Mouse (Mus musculus) forebrain, embryonic 14.5 days (tissue): Measurements from ENCODE around the gene Zdhhc11. TPM values are rescaled to one million over a fixed set of nuclear protein-coding genes. Genes with fewer than 3 reads are reported as not detected.
"Not testable (repeated sequence)": the region's sequence is repeated elsewhere in the genome, so short reads cannot be mapped to it uniquely, and the experiment has no call there.

ENCODE experiments used
- ATAC-seq: fragments of 200-750 bp; cut with Nextera tagmentation; 2 replicates; pipeline ENCODE4 v1.8.0; 2017; ENCODE audit warnings: mild to moderate bottlenecking, moderate library complexity
- DNase-seq: peaks from one replicate; pipeline ENCODE4 v3.0.0-alpha.2; 2015; ENCODE audit warnings: low spot score
- H3K27ac ChIP-seq: fragments of 300-500 bp; sonication (generic); 2 replicates; pipeline ENCODE4 v1.5.1; 2014; ENCODE audit warnings: low read depth, mild to moderate bottlenecking, control low read depth, low read length, moderate library complexity
- H3K27me3 ChIP-seq: fragments of 300-500 bp; sonication (generic); replicated peaks from 2 replicates; pipeline ENCODE4 v1.6.1; 2014; ENCODE audit warnings: low read length, control low read depth, mixed read lengths; ENCODE audit not compliant: control insufficient read depth, insufficient read depth
- H3K36me3 ChIP-seq: fragments of 300-500 bp; sonication (generic); 2 replicates; pipeline ENCODE4 v1.6.1; 2014; ENCODE audit warnings: low read length, control low read depth; ENCODE audit not compliant: control insufficient read depth, insufficient read depth
- H3K4me1 ChIP-seq: fragments of 300-500 bp; sonication (generic); 2 replicates; pipeline ENCODE4 v1.6.1; 2014; ENCODE audit warnings: antibody characterized with exemption, low read length, control low read depth; ENCODE audit not compliant: control insufficient read depth, insufficient read depth
- H3K4me2 ChIP-seq: fragments of 300-500 bp; sonication (generic); 2 replicates; pipeline ENCODE4 v1.6.1; 2014; ENCODE audit warnings: mild to moderate bottlenecking, control low read depth, low read length
- H3K4me3 ChIP-seq: fragments of 300-500 bp; sonication (generic); 2 replicates; pipeline ENCODE4 v1.5.1; 2014; ENCODE audit warnings: low read depth, low read length, control low read depth
- H3K9ac ChIP-seq: fragments of 300-500 bp; sonication (generic); 2 replicates; pipeline ENCODE4 v1.6.1; 2014; ENCODE audit warnings: mild to moderate bottlenecking, low read length, control low read depth, moderate library complexity
- H3K9me3 ChIP-seq: fragments of 300-500 bp; sonication (generic); replicated peaks from 2 replicates; pipeline ENCODE4 v1.6.1; 2016; ENCODE audit warnings: low read length, control low read depth, mixed read lengths; ENCODE audit not compliant: control insufficient read depth
- WGBS: fragments of 180-500 bp; shearing (Covaris S2); extraction: QIAGEN DNeasy Blood & Tissue Kit; methylation state at CpG from one replicate; pipeline ENCODE4 v1.1.7; 2014; 5-methylcytosine and 5-hydroxymethylcytosine counted together
- polyA plus RNA-seq: library from polyadenylated mRNA; unstranded; fragments of >200 nt; fragmentation: Nextera tagmentation; extraction: Ambion mirVana; gene quantifications from 2 replicates; pipeline ENCODE4 v1.2.1, GENCODE M21; 2014

Gene Zdhhc11
- polyA plus RNA-seq, 1 experiment from 2014 or later = not detected

DNA sequence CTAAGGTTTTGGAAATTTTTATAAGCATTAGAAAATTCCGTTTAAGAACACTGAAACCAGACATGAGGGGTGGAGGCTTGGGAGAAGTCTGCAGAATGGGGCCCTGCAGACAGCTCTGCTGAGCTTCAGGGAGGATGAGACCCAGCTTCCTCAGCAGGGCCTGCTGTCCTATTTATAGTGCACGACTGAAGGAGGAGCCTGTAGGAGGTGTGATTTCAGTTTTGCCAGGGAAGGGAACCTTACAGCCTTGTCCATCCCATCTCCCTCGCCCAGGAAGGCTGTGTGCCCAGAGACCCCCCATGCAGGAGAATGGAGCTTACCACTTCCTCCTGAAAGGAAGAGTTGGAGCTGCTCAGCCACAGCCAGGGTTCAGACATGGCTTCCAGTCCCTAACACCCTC lies 47.0 kb downstream of the Zdhhc11 start:
- 7% methylated on average over 3 of the region's 3 CpGs for WGBS
- no peaks in the 10 kb centered on the region for H3K36me3 ChIP-seq
- H3K9ac ChIP-seq = peak overlapping the region; percentile 60
- H3K4me1 ChIP-seq = peaks cover 3% of the 10 kb centered on the region; the same call in 1 of the 2 replicates
- no peaks in the 10 kb centered on the region for H3K9me3 ChIP-seq
- DNase-seq (peak; percentile 40), ATAC-seq (peak; percentile 8; the same call in 1 of the 2 replicates)
- H3K27me3 ChIP-seq = 0 out of 2 replicates have a peak, but pooled peaks cover 3% of the 10 kb centered on the region
- peak overlapping the region; percentile 55 for H3K4me3 ChIP-seq
- H3K27ac ChIP-seq = peak overlapping the region; percentile 53; the same call in 1 of the 2 replicates
- peak overlapping the region; percentile 98 for H3K4me2 ChIP-seq

- WGBS = 82% methylated on average over 4 of the region's 4 CpGs
- no peak overlapping the region for H3K9ac ChIP-seq
- H3K4me1 ChIP-seq = no peaks in the 10 kb centered on the region
- DNase-seq (no peak), ATAC-seq (no peak)
- H3K4me3 ChIP-seq = no peak overlapping the region
- H3K9me3 ChIP-seq = no peaks in the 10 kb centered on the region
- no peak overlapping the region for H3K27ac ChIP-seq
- H3K27me3 ChIP-seq = no peaks in the 10 kb centered on the region
- H3K4me2 ChIP-seq = no peak overlapping the region
- H3K36me3 ChIP-seq = no peaks in the 10 kb centered on the region
Observed at GRCm38 (mm10) chr13:74015908-74016307, 52.3 kb downstream of the Zdhhc11 start.

DNA sequence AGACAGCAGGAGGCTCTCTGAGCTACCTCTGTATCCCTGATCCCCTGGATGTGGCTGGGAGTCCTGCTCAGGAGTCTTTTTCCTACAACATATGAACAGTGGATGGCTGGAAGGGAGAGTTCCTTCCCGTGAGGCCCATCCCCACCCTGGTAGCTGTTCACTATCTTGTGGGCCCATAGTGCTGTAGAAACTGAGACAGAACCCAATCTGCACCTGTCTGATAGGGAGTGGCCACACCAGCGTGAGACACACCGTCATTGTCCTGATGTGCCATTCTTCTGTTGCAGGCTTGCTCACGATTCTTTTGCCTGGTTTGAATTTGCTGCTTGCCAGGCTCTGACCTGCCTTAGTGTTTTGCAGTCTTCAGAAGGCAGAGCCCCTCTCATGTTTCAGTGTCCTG lies 53.8 kb downstream of the Zdhhc11 start:
- H3K9ac ChIP-seq = no peak overlapping the region
- H3K27me3 ChIP-seq = no peaks in the 10 kb centered on the region
- DNase-seq = no peak
- WGBS = 74% methylated on average over 4 of the region's 4 CpGs
- no peak overlapping the region for H3K27ac ChIP-seq
- H3K4me2 ChIP-seq = no peak overlapping the region
- no peaks in the 10 kb centered on the region for H3K4me1 ChIP-seq
- no peak overlapping the region for H3K4me3 ChIP-seq
- no peaks in the 10 kb centered on the region for H3K36me3 ChIP-seq
- no peak for ATAC-seq
- H3K9me3 ChIP-seq = no peaks in the 10 kb centered on the region

DNA sequence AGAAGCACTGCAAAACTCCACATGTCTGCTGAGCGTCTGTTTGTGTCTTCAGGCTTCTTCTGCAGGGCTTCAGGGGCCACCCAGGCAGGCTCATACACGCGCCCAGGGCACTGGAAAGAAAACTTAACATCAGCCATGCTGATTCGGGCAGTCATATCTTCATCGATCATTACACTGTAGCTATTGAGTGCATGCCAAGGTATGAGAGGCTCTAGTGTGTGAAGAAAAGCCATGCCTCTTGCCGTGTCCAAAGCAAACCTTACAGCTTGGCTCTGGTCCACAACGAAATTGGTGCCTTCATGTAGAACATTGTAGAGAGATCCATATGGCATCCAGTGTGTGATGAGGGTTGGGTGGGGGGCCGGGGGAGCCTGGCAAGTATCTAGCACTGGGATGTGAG lies 55.4 kb downstream of the Zdhhc11 start:
- 89% methylated on average over 8 of the region's 8 CpGs for WGBS
- H3K4me3 ChIP-seq, H3K36me3 ChIP-seq, H3K9me3 ChIP-seq, ATAC-seq, H3K27me3 ChIP-seq, H3K27ac ChIP-seq, H3K4me1 ChIP-seq, H3K4me2 ChIP-seq, H3K9ac ChIP-seq, DNase-seq: not testable (repeated sequence)

DNA sequence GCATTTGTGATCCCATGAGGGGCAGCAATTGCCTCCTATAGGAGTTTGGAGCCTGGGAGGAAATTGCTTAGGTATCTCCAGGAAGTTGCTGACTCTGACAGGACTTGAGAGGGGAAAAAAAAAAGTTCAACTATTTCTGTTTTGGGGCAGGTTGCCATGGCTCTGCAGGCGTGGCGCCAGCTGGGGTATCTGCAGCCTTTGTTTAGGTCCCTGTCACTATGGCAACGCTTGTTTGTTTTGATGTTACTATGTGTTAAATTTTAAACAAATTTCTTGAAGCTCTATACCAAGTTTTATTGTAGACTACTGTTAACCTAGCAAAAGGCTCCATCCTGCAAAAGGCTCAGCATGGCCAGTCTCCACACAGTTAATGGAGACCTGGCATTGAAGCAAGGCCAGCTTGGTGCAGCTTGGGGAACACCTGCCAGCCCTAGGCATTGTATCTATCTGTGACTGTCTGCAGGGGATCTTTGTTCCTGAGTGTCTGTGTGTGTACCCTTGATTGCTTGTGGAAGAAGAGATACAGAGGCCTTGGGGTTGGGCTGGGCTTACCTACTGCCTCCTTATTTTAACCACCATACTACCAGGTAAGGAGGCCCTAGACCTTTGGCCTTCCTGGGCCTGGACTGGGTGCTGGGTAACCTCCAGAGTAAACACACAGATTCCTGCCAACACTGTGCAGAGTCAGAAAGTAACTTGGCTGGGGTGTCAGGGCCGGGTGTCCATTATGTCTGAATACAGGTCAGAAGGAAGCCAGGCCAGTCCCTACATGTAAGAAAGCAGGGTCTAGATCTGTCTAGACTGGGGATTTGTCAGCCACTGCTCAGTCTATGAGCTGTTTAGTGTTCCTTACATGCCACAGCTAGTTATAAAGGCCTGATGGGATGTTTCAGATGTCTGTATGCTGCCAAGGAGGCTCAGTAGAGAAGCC lies 61.8 kb downstream of the Zdhhc11 start:
- H3K4me1 ChIP-seq = peaks cover 6% of the 10 kb centered on the region; the same call in 1 of the 2 replicates
- no peak overlapping the region for H3K4me2 ChIP-seq
- H3K27me3 ChIP-seq = no peaks in the 10 kb centered on the region
- ATAC-seq (peak; percentile 33; the same call in 1 of the 2 replicates), DNase-seq (peak; percentile 40)
- H3K27ac ChIP-seq = no peak overlapping the region
- H3K4me3 ChIP-seq = no peak overlapping the region
- no peak overlapping the region for H3K9ac ChIP-seq
- 66% methylated on average over 4 of the region's 4 CpGs for WGBS
- H3K36me3 ChIP-seq = no peaks in the 10 kb centered on the region
- H3K9me3 ChIP-seq = no peaks in the 10 kb centered on the region

DNA sequence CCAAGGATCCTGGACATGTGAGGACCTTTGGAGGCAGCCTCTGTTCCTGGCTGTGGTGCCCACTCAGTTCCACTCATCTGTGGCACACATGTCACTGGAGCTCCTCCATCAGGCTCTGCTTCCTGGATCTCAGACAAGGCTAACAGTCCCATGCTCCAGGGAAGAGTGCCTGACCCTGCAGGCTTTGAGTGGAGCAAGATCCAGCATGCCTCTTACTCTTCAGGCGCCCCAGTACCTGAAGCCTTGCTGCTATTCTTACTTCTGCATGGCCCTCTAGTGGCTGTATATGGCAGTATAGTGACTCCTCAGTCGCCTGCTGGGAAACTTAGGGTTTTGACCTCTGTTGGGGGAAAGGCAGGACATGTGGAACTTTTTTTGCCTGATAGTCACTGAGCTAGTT lies 62.6 kb downstream of the Zdhhc11 start:
- Histone ChIP-seq H3K9me3 (no peaks in the 10 kb centered on the region), H3K4me1 (peaks cover 6% of the 10 kb centered on the region; the same call in 1 of the 2 replicates), H3K36me3 (0 out of 2 replicates have a peak, but pooled peaks cover 1% of the 10 kb centered on the region), H3K27ac (no peak overlapping the region), H3K27me3 (no peaks in the 10 kb centered on the region), H3K9ac (no peak overlapping the region), H3K4me3 (no peak overlapping the region), H3K4me2 (no peak overlapping the region)
- 24% methylated on average over 2 of the region's 2 CpGs for WGBS
- DNase-seq = peak; percentile 66
- peak; percentile 82 for ATAC-seq

DNA sequence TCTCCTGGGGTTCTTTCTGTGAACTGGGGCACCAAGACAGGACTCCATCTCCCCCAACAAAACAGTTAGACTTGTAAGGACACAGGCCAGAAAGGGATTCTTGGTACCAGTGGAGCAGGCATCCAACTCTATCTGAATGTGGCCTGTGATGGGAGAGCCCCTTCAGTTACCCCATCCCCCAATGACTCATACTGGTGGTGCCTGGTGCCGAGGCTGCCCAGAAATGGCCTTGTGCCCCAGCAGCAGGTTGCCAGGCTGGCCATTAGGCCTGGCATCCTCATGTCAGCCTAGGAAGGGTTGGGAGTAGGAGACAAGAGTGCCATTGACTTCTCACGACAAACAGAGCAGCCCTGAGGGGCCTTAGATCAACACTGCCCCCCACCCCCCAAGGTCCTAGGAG lies 64.5 kb downstream of the Zdhhc11 start:
- Histone ChIP-seq H3K9ac (no peak overlapping the region), H3K4me3 (no peak overlapping the region), H3K36me3 (0 out of 2 replicates have a peak, but pooled peaks cover 12% of the 10 kb centered on the region), H3K9me3 (no peaks in the 10 kb centered on the region), H3K27me3 (no peaks in the 10 kb centered on the region), H3K27ac (no peak overlapping the region), H3K4me2 (no peak overlapping the region), H3K4me1 (peaks cover 6% of the 10 kb centered on the region; the same call in 1 of the 2 replicates)
- DNase-seq = no peak
- ATAC-seq = no peak
- 77% methylated on average over 2 of the region's 2 CpGs for WGBS

DNA sequence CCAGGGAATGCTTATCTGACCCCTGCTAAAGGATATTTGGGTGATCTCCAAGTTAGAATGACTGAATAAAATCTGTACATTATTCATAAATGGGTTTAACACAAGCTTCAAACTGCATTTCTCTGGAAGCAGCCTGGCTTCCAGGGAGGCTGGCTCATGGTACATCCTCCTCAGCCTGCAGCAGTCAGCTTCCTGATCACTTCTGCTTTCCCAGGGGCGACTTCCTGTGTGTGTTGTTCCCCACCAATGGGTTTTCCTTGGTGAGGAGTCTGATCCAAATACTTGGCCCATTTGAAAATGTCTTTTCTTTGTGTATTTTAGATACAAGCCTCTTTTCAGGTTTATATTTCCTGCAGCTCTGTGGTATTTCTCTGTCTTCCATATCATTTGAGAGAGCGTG lies 65.4 kb downstream of the Zdhhc11 start:
- WGBS = 82% methylated on average over 2 of the region's 2 CpGs
- Histone ChIP-seq H3K4me3 (no peak overlapping the region), H3K9me3 (no peaks in the 10 kb centered on the region), H3K27me3 (no peaks in the 10 kb centered on the region), H3K36me3 (0 out of 2 replicates have a peak, but pooled peaks cover 12% of the 10 kb centered on the region), H3K4me1 (peaks cover 6% of the 10 kb centered on the region; the same call in 1 of the 2 replicates), H3K27ac (no peak overlapping the region), H3K4me2 (no peak overlapping the region), H3K9ac (no peak overlapping the region)
- DNase-seq (no peak), ATAC-seq (no peak)

- Histone ChIP-seq H3K9ac (no peak overlapping the region), H3K4me3 (no peak overlapping the region), H3K4me1 (no peaks in the 10 kb centered on the region), H3K36me3 (0 out of 2 replicates have a peak, but pooled peaks cover 12% of the 10 kb centered on the region), H3K9me3 (no peaks in the 10 kb centered on the region), H3K27ac (no peak overlapping the region), H3K4me2 (no peak overlapping the region), H3K27me3 (no peaks in the 10 kb centered on the region)
- ATAC-seq (no peak), DNase-seq (no peak)
- 87% methylated on average over 7 of the region's 7 CpGs for WGBS
Observed at GRCm38 (mm10) chr13:74030691-74031090, 67.0 kb downstream of the Zdhhc11 start.
